Mouse (Mus musculus) intestine, embryonic 14.5 days (tissue): ENCODE results near the gene Kank1. TPM values are rescaled to one million over a fixed set of nuclear protein-coding genes. Genes with fewer than 3 reads are reported as not detected.

Experiments used
- ATAC-seq: fragments of 200-750 bp; cut with Nextera tagmentation; replicated peaks from 2 replicates; pipeline ENCODE4 v1.8.0; 2017; ENCODE audit warnings: low read depth, moderate number of reproducible peaks, moderate TSS enrichment, moderate library complexity; ENCODE audit not compliant: low FRiP score, low TSS enrichment
- DNase-seq: peaks from one replicate; pipeline ENCODE4 v3.0.0-alpha.2; 2018; ENCODE audit warnings: low spot score
- H3K27ac ChIP-seq: fragments of 300-500 bp; sonication (generic); 2 replicates; pipeline ENCODE4 v1.5.1; 2014; ENCODE audit warnings: low read depth, mild to moderate bottlenecking, control low read depth
- H3K27me3 ChIP-seq: fragments of 300-500 bp; sonication (generic); replicated peaks from 2 replicates; pipeline ENCODE4 v1.6.1; 2014; ENCODE audit warnings: low read length, control low read depth; ENCODE audit not compliant: control insufficient read depth, insufficient read depth
- H3K36me3 ChIP-seq: fragments of 300-500 bp; sonication (generic); 2 replicates; pipeline ENCODE4 v1.6.1; 2014; ENCODE audit warnings: low read length, control low read depth; ENCODE audit not compliant: control insufficient read depth, insufficient read depth
- H3K4me1 ChIP-seq: fragments of 300-500 bp; sonication (generic); replicated peaks from 2 replicates; pipeline ENCODE4 v1.6.1; 2014; ENCODE audit warnings: low read length, control low read depth, mixed read lengths; ENCODE audit not compliant: control insufficient read depth, insufficient read depth
- H3K4me2 ChIP-seq: fragments of 300-500 bp; sonication (generic); 2 replicates; pipeline ENCODE4 v1.6.1; 2014; ENCODE audit warnings: low read length
- H3K4me3 ChIP-seq: fragments of 300-500 bp; sonication (generic); 2 replicates; pipeline ENCODE4 v1.5.1; 2014; ENCODE audit warnings: low read depth, low read length, control low read depth, mixed read lengths
- H3K9ac ChIP-seq: fragments of 300-500 bp; sonication (generic); 2 replicates; pipeline ENCODE4 v1.6.1; 2014; ENCODE audit warnings: mild to moderate bottlenecking, low read length
- H3K9me3 ChIP-seq: fragments of 300-500 bp; sonication (generic); 2 replicates; pipeline ENCODE4 v1.6.1; 2016; ENCODE audit warnings: low read length, control low read depth; ENCODE audit not compliant: control insufficient read depth
- WGBS: fragments of 180-500 bp; shearing (Covaris S2); extraction: QIAGEN DNeasy Blood & Tissue Kit; methylation state at CpG from one replicate; pipeline ENCODE4 v1.1.7; 2014; 5-methylcytosine and 5-hydroxymethylcytosine counted together
- polyA plus RNA-seq: library from polyadenylated mRNA; unstranded; fragments of >200 nt; fragmentation: Nextera tagmentation; extraction: Ambion mirVana; gene quantifications from 2 replicates; pipeline ENCODE4 v1.2.1, GENCODE M21; 2014

Gene Kank1
- polyA plus RNA-seq, 1 experiment from 2014 or later, result 17.7 TPM

GRCm38 (mm10) chr19:25419983-25420382, 183.2 kb downstream of the Kank1 start:
- 83% methylated on average over 8 of the region's 8 CpGs for WGBS
- DNase-seq (no peak), ATAC-seq (no peak)
- Histone ChIP-seq H3K27ac (no peak overlapping the region), H3K4me1 (peaks cover 6% of the 10 kb centered on the region; the same call in 1 of the 2 replicates), H3K4me3 (no peak overlapping the region), H3K27me3 (no peaks in the 10 kb centered on the region), H3K4me2 (no peak overlapping the region), H3K9me3 (no peaks in the 10 kb centered on the region), H3K36me3 (peaks cover 21% of the 10 kb centered on the region), H3K9ac (no peak overlapping the region)

GRCm38 (mm10) chr19:25422096-25422495, 185.3 kb downstream of the Kank1 start:
- Histone ChIP-seq H3K4me3 (no peak overlapping the region), H3K36me3 (peaks cover 37% of the 10 kb centered on the region), H3K4me2 (no peak overlapping the region), H3K9me3 (no peaks in the 10 kb centered on the region), H3K27me3 (no peaks in the 10 kb centered on the region), H3K27ac (no peak overlapping the region), H3K9ac (no peak overlapping the region), H3K4me1 (no peaks in the 10 kb centered on the region)
- ATAC-seq, result no peak
- WGBS, result 61% methylated on average over 7 of the region's 7 CpGs
- DNase-seq, result no peak

GRCm38 (mm10) chr19:25423371-25423770, 186.6 kb downstream of the Kank1 start:
- H3K9ac ChIP-seq, result no peak overlapping the region
- WGBS, result 82% methylated on average over 5 of the region's 5 CpGs
- H3K4me2 ChIP-seq, result no peak overlapping the region
- no peak for DNase-seq
- H3K36me3 ChIP-seq, result peaks cover 47% of the 10 kb centered on the region
- no peaks in the 10 kb centered on the region for H3K27me3 ChIP-seq
- H3K9me3 ChIP-seq, result no peaks in the 10 kb centered on the region
- H3K4me1 ChIP-seq, result no peaks in the 10 kb centered on the region
- H3K4me3 ChIP-seq, result no peak overlapping the region
- H3K27ac ChIP-seq, result no peak overlapping the region
- no peak for ATAC-seq

- Histone ChIP-seq H3K4me3 (no peak overlapping the region), H3K4me1 (no peaks in the 10 kb centered on the region), H3K9me3 (no peaks in the 10 kb centered on the region), H3K27me3 (no peaks in the 10 kb centered on the region), H3K36me3 (peaks cover 65% of the 10 kb centered on the region), H3K4me2 (no peak overlapping the region), H3K9ac (no peak overlapping the region), H3K27ac (no peak overlapping the region)
- DNase-seq (no peak), ATAC-seq (no peak)
- WGBS, result 92% methylated on average over 5 of the region's 5 CpGs
These were observed 189.7 kb downstream of the Kank1 start for GRCm38 (mm10) chr19:25426431-25426830.

GRCm38 (mm10) chr19:25427886-25428285, 191.1 kb downstream of the Kank1 start:
- no peaks in the 10 kb centered on the region for H3K27me3 ChIP-seq
- H3K27ac ChIP-seq, result no peak overlapping the region
- no peak overlapping the region for H3K9ac ChIP-seq
- DNase-seq (no peak), ATAC-seq (no peak)
- H3K4me2 ChIP-seq, result no peak overlapping the region
- H3K4me3 ChIP-seq, result no peak overlapping the region
- peaks cover 65% of the 10 kb centered on the region for H3K36me3 ChIP-seq
- WGBS, result 98% methylated on average over 17 of the region's 17 CpGs
- no peaks in the 10 kb centered on the region for H3K4me1 ChIP-seq
- H3K9me3 ChIP-seq, result no peaks in the 10 kb centered on the region

GRCm38 (mm10) chr19:25428338-25428962, 191.7 kb downstream of the Kank1 start:
- no peak for ATAC-seq
- H3K36me3 ChIP-seq, result peaks cover 66% of the 10 kb centered on the region

GRCm38 (mm10) chr19:25431431-25431830, 194.7 kb downstream of the Kank1 start:
- 84% methylated on average over 9 of the region's 9 CpGs for WGBS
- no peak overlapping the region for H3K27ac ChIP-seq
- DNase-seq (no peak), ATAC-seq (no peak)
- H3K4me3 ChIP-seq, result no peak overlapping the region
- H3K9me3 ChIP-seq, result no peaks in the 10 kb centered on the region
- 0 out of 2 replicates have a peak, but pooled peaks cover 6% of the 10 kb centered on the region for H3K4me1 ChIP-seq
- H3K36me3 ChIP-seq, result peaks cover 59% of the 10 kb centered on the region
- H3K27me3 ChIP-seq, result no peaks in the 10 kb centered on the region
- H3K4me2 ChIP-seq, result no peak overlapping the region
- H3K9ac ChIP-seq, result no peak overlapping the region

More at GRCm38 (mm10) chr19:25428338-25428962, 191.7 kb downstream of the Kank1 start:
- Histone ChIP-seq H3K4me3 (no peak overlapping the region), H3K4me2 (no peak overlapping the region), H3K9ac (no peak overlapping the region), H3K9me3 (no peaks in the 10 kb centered on the region), H3K4me1 (no peaks in the 10 kb centered on the region), H3K27me3 (no peaks in the 10 kb centered on the region), H3K27ac (no peak overlapping the region)
- WGBS, result 89% methylated on average over 13 of the region's 13 CpGs
- DNase-seq, result no peak

- Histone ChIP-seq H3K9me3 (no peaks in the 10 kb centered on the region), H3K4me1 (0 out of 2 replicates have a peak, but pooled peaks cover 6% of the 10 kb centered on the region), H3K27me3 (no peaks in the 10 kb centered on the region), H3K4me3 (no peak overlapping the region), H3K27ac (no peak overlapping the region), H3K4me2 (no peak overlapping the region), H3K36me3 (peaks cover 55% of the 10 kb centered on the region), H3K9ac (no peak overlapping the region)
- ATAC-seq (no peak), DNase-seq (no peak)
- 74% methylated on average over 7 of the region's 7 CpGs for WGBS
These were observed 195.1 kb downstream of the Kank1 start for GRCm38 (mm10) chr19:25431909-25432308.

- Histone ChIP-seq H3K4me2 (no peak overlapping the region), H3K4me3 (no peak overlapping the region), H3K27ac (no peak overlapping the region), H3K4me1 (0 out of 2 replicates have a peak, but pooled peaks cover 6% of the 10 kb centered on the region), H3K36me3 (peaks cover 44% of the 10 kb centered on the region), H3K9me3 (no peaks in the 10 kb centered on the region), H3K27me3 (no peaks in the 10 kb centered on the region), H3K9ac (no peak overlapping the region)
- WGBS, result 73% methylated on average over 7 of the region's 7 CpGs
- ATAC-seq (no peak), DNase-seq (no peak)
These were observed 196.5 kb downstream of the Kank1 start for GRCm38 (mm10) chr19:25433169-25433690.
